Mouse (Mus musculus) forebrain, embryonic 14.5 days (tissue): ENCODE results near the gene Clcn7. TPM values are rescaled to one million over a fixed set of nuclear protein-coding genes. Genes with fewer than 3 reads are reported as not detected.
"Not testable (repeated sequence)": the region's sequence is repeated elsewhere in the genome, so short reads cannot be mapped to it uniquely, and the experiment has no call there.

Experiments used
- ATAC-seq: fragments of 200-750 bp; cut with Nextera tagmentation; 2 replicates; pipeline ENCODE4 v1.8.0; 2017; ENCODE audit warnings: mild to moderate bottlenecking, moderate library complexity
- DNase-seq: peaks from one replicate; pipeline ENCODE4 v3.0.0-alpha.2; 2015; ENCODE audit warnings: low spot score
- H3K27ac ChIP-seq: fragments of 300-500 bp; sonication (generic); 2 replicates; pipeline ENCODE4 v1.5.1; 2014; ENCODE audit warnings: low read depth, mild to moderate bottlenecking, control low read depth, low read length, moderate library complexity
- H3K27me3 ChIP-seq: fragments of 300-500 bp; sonication (generic); replicated peaks from 2 replicates; pipeline ENCODE4 v1.6.1; 2014; ENCODE audit warnings: low read length, control low read depth, mixed read lengths; ENCODE audit not compliant: control insufficient read depth, insufficient read depth
- H3K36me3 ChIP-seq: fragments of 300-500 bp; sonication (generic); 2 replicates; pipeline ENCODE4 v1.6.1; 2014; ENCODE audit warnings: low read length, control low read depth; ENCODE audit not compliant: control insufficient read depth, insufficient read depth
- H3K4me1 ChIP-seq: fragments of 300-500 bp; sonication (generic); 2 replicates; pipeline ENCODE4 v1.6.1; 2014; ENCODE audit warnings: antibody characterized with exemption, low read length, control low read depth; ENCODE audit not compliant: control insufficient read depth, insufficient read depth
- H3K4me2 ChIP-seq: fragments of 300-500 bp; sonication (generic); 2 replicates; pipeline ENCODE4 v1.6.1; 2014; ENCODE audit warnings: mild to moderate bottlenecking, control low read depth, low read length
- H3K4me3 ChIP-seq: fragments of 300-500 bp; sonication (generic); 2 replicates; pipeline ENCODE4 v1.5.1; 2014; ENCODE audit warnings: low read depth, low read length, control low read depth
- H3K9ac ChIP-seq: fragments of 300-500 bp; sonication (generic); 2 replicates; pipeline ENCODE4 v1.6.1; 2014; ENCODE audit warnings: mild to moderate bottlenecking, low read length, control low read depth, moderate library complexity
- H3K9me3 ChIP-seq: fragments of 300-500 bp; sonication (generic); replicated peaks from 2 replicates; pipeline ENCODE4 v1.6.1; 2016; ENCODE audit warnings: low read length, control low read depth, mixed read lengths; ENCODE audit not compliant: control insufficient read depth
- WGBS: fragments of 180-500 bp; shearing (Covaris S2); extraction: QIAGEN DNeasy Blood & Tissue Kit; methylation state at CpG from one replicate; pipeline ENCODE4 v1.1.7; 2014; 5-methylcytosine and 5-hydroxymethylcytosine counted together
- polyA plus RNA-seq: library from polyadenylated mRNA; unstranded; fragments of >200 nt; fragmentation: Nextera tagmentation; extraction: Ambion mirVana; gene quantifications from 2 replicates; pipeline ENCODE4 v1.2.1, GENCODE M21; 2014

Gene Clcn7
- polyA plus RNA-seq, 1 experiment from 2014 or later: 18.9 TPM

GRCm38 (mm10) chr17:25117263-25117662 is 15.9 kb upstream of the Clcn7 start:
- H3K27me3 ChIP-seq: no peaks in the 10 kb centered on the region; the same call in 1 of the 2 replicates
- peaks cover 2% of the 10 kb centered on the region; the same call in 1 of the 2 replicates for H3K36me3 ChIP-seq
- no peak overlapping the region for H3K9ac ChIP-seq
- H3K4me2 ChIP-seq: no peak overlapping the region
- H3K4me1 ChIP-seq: peaks cover 6% of the 10 kb centered on the region
- no peak overlapping the region for H3K27ac ChIP-seq
- DNase-seq (no peak), ATAC-seq (no peak)
- no peaks in the 10 kb centered on the region for H3K9me3 ChIP-seq
- 28% methylated on average over 4 of the region's 4 CpGs for WGBS
- H3K4me3 ChIP-seq: no peak overlapping the region

GRCm38 (mm10) chr17:25120406-25120805 is 12.8 kb upstream of the Clcn7 start, which contains the start of gene Ptx4:
Gene Ptx4 (plus strand): TSS chr17:25120760.
- no peaks in the 10 kb centered on the region; the same call in 1 of the 2 replicates for H3K27me3 ChIP-seq
- H3K36me3 ChIP-seq: no peaks in the 10 kb centered on the region
- no peak within 1 kb of the TSS for H3K9ac ChIP-seq
- DNase-seq (no peak), ATAC-seq (no peak)
- no peak within 1 kb of the TSS for H3K27ac ChIP-seq
- H3K4me3 ChIP-seq: no peak within 1 kb of the TSS
- H3K4me1 ChIP-seq: no peaks in the 10 kb centered on the region
- no peak within 1 kb of the TSS for H3K4me2 ChIP-seq
- H3K9me3 ChIP-seq: no peaks in the 10 kb centered on the region
- WGBS: 39% methylated on average over 3 of the region's 3 CpGs

GRCm38 (mm10) chr17:25123979-25124378 is 9.2 kb upstream of the Clcn7 start:
- ATAC-seq: no peak

GRCm38 (mm10) chr17:25125442-25126060 is 7.6 kb upstream of the Clcn7 start:
- not testable (repeated sequence) for H3K4me3 ChIP-seq, H3K36me3 ChIP-seq, H3K9ac ChIP-seq, ATAC-seq, H3K27me3 ChIP-seq, H3K4me2 ChIP-seq, H3K27ac ChIP-seq, H3K4me1 ChIP-seq, H3K9me3 ChIP-seq, DNase-seq
- WGBS: 74% methylated on average over 3 of the region's 3 CpGs

More at GRCm38 (mm10) chr17:25123979-25124378, 9.2 kb upstream of the Clcn7 start:
- H3K27ac ChIP-seq: no peak overlapping the region
- H3K36me3 ChIP-seq: no peaks in the 10 kb centered on the region
- 27% methylated on average over 7 of the region's 7 CpGs for WGBS
- DNase-seq: no peak
- no peaks in the 10 kb centered on the region; the same call in 1 of the 2 replicates for H3K27me3 ChIP-seq
- H3K9ac ChIP-seq: no peak overlapping the region
- no peak overlapping the region for H3K4me2 ChIP-seq
- H3K4me3 ChIP-seq: no peak overlapping the region
- no peaks in the 10 kb centered on the region for H3K9me3 ChIP-seq
- H3K4me1 ChIP-seq: no peaks in the 10 kb centered on the region

- Histone ChIP-seq H3K4me3 (no peak overlapping the region), H3K4me1 (no peaks in the 10 kb centered on the region), H3K4me2 (no peak overlapping the region), H3K36me3 (no peaks in the 10 kb centered on the region), H3K9me3 (no peaks in the 10 kb centered on the region), H3K27me3 (no peaks in the 10 kb centered on the region; the same call in 1 of the 2 replicates), H3K27ac (no peak overlapping the region), H3K9ac (no peak overlapping the region)
- ATAC-seq: no peak
- DNase-seq: peak; percentile 37
- 74% methylated on average over 8 of the region's 8 CpGs for whole genome bisulfite sequencing
Measured at GRCm38 (mm10) chr17:25127079-25127478, 6.1 kb upstream of the Clcn7 start.

GRCm38 (mm10) chr17:25127681-25128080 is 5.5 kb upstream of the Clcn7 start:
- Histone ChIP-seq H3K27me3 (no peaks in the 10 kb centered on the region), H3K4me3 (no peak overlapping the region), H3K9me3 (no peaks in the 10 kb centered on the region), H3K9ac (no peak overlapping the region), H3K4me1 (no peaks in the 10 kb centered on the region), H3K27ac (no peak overlapping the region), H3K4me2 (no peak overlapping the region), H3K36me3 (no peaks in the 10 kb centered on the region)
- ATAC-seq (no peak), DNase-seq (no peak)
- WGBS: 72% methylated on average over 9 of the region's 9 CpGs

GRCm38 (mm10) chr17:25130060-25130459 is 3.1 kb upstream of the Clcn7 start:
- H3K27me3 ChIP-seq: no peaks in the 10 kb centered on the region
- no peak overlapping the region for H3K9ac ChIP-seq
- H3K27ac ChIP-seq: no peak overlapping the region
- peaks cover 8% of the 10 kb centered on the region for H3K4me1 ChIP-seq
- H3K9me3 ChIP-seq: no peaks in the 10 kb centered on the region
- no peak for ATAC-seq
- H3K4me3 ChIP-seq: no peak overlapping the region
- DNase-seq: no peak
- 83% methylated on average over 1 of the region's 1 CpGs for WGBS
- H3K4me2 ChIP-seq: no peak overlapping the region
- H3K36me3 ChIP-seq: no peaks in the 10 kb centered on the region

GRCm38 (mm10) chr17:25135622-25136021 is 2.4 kb downstream of the Clcn7 start:
- ATAC-seq (no peak), DNase-seq (no peak)
- Histone ChIP-seq H3K36me3 (peaks cover 11% of the 10 kb centered on the region; the same call in 1 of the 2 replicates), H3K4me1 (peaks cover 8% of the 10 kb centered on the region), H3K4me3 (no peak overlapping the region), H3K27ac (no peak overlapping the region), H3K4me2 (no peak overlapping the region), H3K9me3 (no peaks in the 10 kb centered on the region), H3K9ac (no peak overlapping the region), H3K27me3 (no peaks in the 10 kb centered on the region)
- WGBS: 88% methylated on average over 6 of the region's 6 CpGs

GRCm38 (mm10) chr17:25138803-25139202 is 5.6 kb downstream of the Clcn7 start:
- no peak overlapping the region for H3K9ac ChIP-seq
- H3K27ac ChIP-seq: no peak overlapping the region
- H3K4me3 ChIP-seq: no peak overlapping the region
- WGBS: 96% methylated on average over 1 of the region's 1 CpGs
- H3K36me3 ChIP-seq: peaks cover 15% of the 10 kb centered on the region; the same call in 1 of the 2 replicates
- H3K9me3 ChIP-seq: no peaks in the 10 kb centered on the region
- peaks cover 7% of the 10 kb centered on the region for H3K4me1 ChIP-seq
- ATAC-seq (no peak), DNase-seq (no peak)
- no peak overlapping the region for H3K4me2 ChIP-seq
- no peaks in the 10 kb centered on the region for H3K27me3 ChIP-seq
